Mouse (Mus musculus) MEL (cell line): Measurements from ENCODE around the gene Slco2a1. TPM values are rescaled to one million over a fixed set of nuclear protein-coding genes. Genes with fewer than 3 reads are reported as not detected.

Experiments used
- DNase-seq: peaks from one replicate; pipeline ENCODE4 v3.0.0; 2011; ENCODE audit warnings: low read depth, low spot score
- H3K27ac ChIP-seq: 2 replicates; pipeline ENCODE4 v1.5.1; 2012; ENCODE audit warnings: low read depth, mild to moderate bottlenecking, control low read depth, low read length, moderate library complexity; ENCODE audit not compliant: control insufficient read depth
- H3K27me3 ChIP-seq, 2 experiments: fragments of 150-350 bp in 1 of 2; sonication (generic) in 1 of 2; 2 replicates each; pipeline ENCODE4 v1.6.1; 2012; ENCODE audit warnings: low read length in 2 of 2, mild to moderate bottlenecking in 2 of 2, improper control_type of control experiment in 1 of 2, moderate library complexity in 1 of 2; ENCODE audit not compliant: insufficient read depth in 2 of 2, control insufficient read depth in 1 of 2
- H3K36me3 ChIP-seq, 2 experiments: 2 replicates each; pipeline ENCODE4 v1.6.1; 2012 to 2014; ENCODE audit warnings: low read length in 2 of 2, improper control_type of control experiment in 1 of 2, inconsistent platforms in 1 of 2, mild to moderate bottlenecking in 1 of 2; ENCODE audit not compliant: insufficient read depth in 2 of 2, control insufficient read depth in 1 of 2
- H3K4me1 ChIP-seq, 2 experiments: fragments of 150-350 bp in 1 of 2; sonication (generic) in 1 of 2; 2 replicates each; pipeline ENCODE4 v1.6.1; 2012; ENCODE audit warnings: low read length in 2 of 2, improper control_type of control experiment in 1 of 2, mild to moderate bottlenecking in 1 of 2; ENCODE audit not compliant: insufficient read depth in 2 of 2, control insufficient read depth in 1 of 2
- H3K4me3 ChIP-seq, 2 experiments: fragments of 150-350 bp in 1 of 2; sonication (generic) in 1 of 2; 2 replicates each; pipeline ENCODE4 v1.5.1; 2012; ENCODE audit warnings: low read depth in 2 of 2, low read length in 2 of 2, mild to moderate bottlenecking in 2 of 2, moderate library complexity in 2 of 2, control low read depth in 1 of 2, improper control_type of control experiment in 1 of 2; ENCODE audit not compliant: control insufficient read depth in 1 of 2, insufficient read depth in 1 of 2
- H3K79me2 ChIP-seq: 2 replicates; pipeline ENCODE4 v1.6.1; 2012; ENCODE audit warnings: mild to moderate bottlenecking, low read length, moderate library complexity; ENCODE audit not compliant: control insufficient read depth, poor library complexity, insufficient read depth
- H3K9ac ChIP-seq: 2 replicates; pipeline ENCODE4 v1.6.1; 2012; ENCODE audit warnings: low read depth, mild to moderate bottlenecking, control low read depth, low read length, moderate library complexity; ENCODE audit not compliant: control insufficient read depth, poor library complexity, severe bottlenecking
- H3K9me3 ChIP-seq: fragments of 150-350 bp; sonication (generic); replicated peaks from 2 replicates; pipeline ENCODE4 v1.6.1; 2012; ENCODE audit warnings: mild to moderate bottlenecking, low read length, improper control_type of control experiment, moderate library complexity; ENCODE audit not compliant: insufficient read depth
- BHLHE40 ChIP-seq: IDR thresholded peaks from 2 replicates; pipeline ENCODE4 v1.6.1; 2012; ENCODE audit warnings: low read depth, mild to moderate bottlenecking, inconsistent platforms, low read length, improper control_type of control experiment, borderline replicate concordance
- CHD2 ChIP-seq: IDR thresholded peaks from 2 replicates; pipeline ENCODE4 v1.6.1; 2011; ENCODE audit warnings: low read length, improper control_type of control experiment
- CTCF ChIP-seq, 3 experiments: IDR thresholded peaks in 2 of 3; conservative IDR thresholded peaks in 1 of 3; 2 replicates each; pipeline ENCODE4 v1.5.1; 2011 to 2012; ENCODE audit warnings: low read length in 3 of 3, low read depth in 2 of 3, mild to moderate bottlenecking in 2 of 3, improper control_type of control experiment in 1 of 3, inconsistent platforms in 1 of 3, mixed read lengths in 1 of 3, moderate library complexity in 1 of 3; ENCODE audit not compliant: control insufficient read depth in 1 of 3, insufficient read depth in 1 of 3, poor library complexity in 1 of 3, severe bottlenecking in 1 of 3
- ETS1 ChIP-seq: IDR thresholded peaks from 2 replicates; pipeline ENCODE4 v1.6.1; 2012; ENCODE audit warnings: low read depth, mild to moderate bottlenecking, inconsistent platforms, low read length, improper control_type of control experiment, moderate library complexity
- GABPA ChIP-seq: IDR thresholded peaks from 2 replicates; pipeline ENCODE4 v1.6.1; 2012; ENCODE audit warnings: low read depth, mild to moderate bottlenecking, inconsistent platforms, low read length, improper control_type of control experiment, moderate library complexity
- MAFK ChIP-seq: IDR thresholded peaks from 2 replicates; pipeline ENCODE4 v1.6.1; 2011; ENCODE audit warnings: low read depth, mild to moderate bottlenecking, low read length, improper control_type of control experiment, borderline replicate concordance
- MAX ChIP-seq: IDR thresholded peaks from 2 replicates; pipeline ENCODE4 v1.6.1; 2011; ENCODE audit warnings: low read length, improper control_type of control experiment
- MXI1 ChIP-seq: IDR thresholded peaks from 2 replicates; pipeline ENCODE4 v1.6.1; 2011; ENCODE audit warnings: mild to moderate bottlenecking, low read depth, low read length, improper control_type of control experiment
- MYB ChIP-seq: IDR thresholded peaks from 2 replicates; pipeline ENCODE4 v1.6.1; 2011; ENCODE audit warnings: mild to moderate bottlenecking, low read depth, low read length, improper control_type of control experiment
- MYC ChIP-seq: IDR thresholded peaks from 2 replicates; pipeline ENCODE4 v1.6.1; 2011; ENCODE audit warnings: low read depth, mild to moderate bottlenecking, low read length, improper control_type of control experiment, moderate library complexity
- POLR2A ChIP-seq, 2 experiments: IDR thresholded peaks; 2 replicates each; pipeline ENCODE4 v1.6.1; 2011 to 2012; ENCODE audit warnings: low read length in 2 of 2, mild to moderate bottlenecking in 2 of 2, control low read depth in 1 of 2, improper control_type of control experiment in 1 of 2, low read depth in 1 of 2, moderate library complexity in 1 of 2; ENCODE audit not compliant: control insufficient read depth in 1 of 2, insufficient read depth in 1 of 2, poor library complexity in 1 of 2
- RAD21 ChIP-seq: IDR thresholded peaks from 2 replicates; pipeline ENCODE4 v1.6.1; 2011; ENCODE audit warnings: mild to moderate bottlenecking, low read depth, low read length, improper control_type of control experiment
- USF1 ChIP-seq: IDR thresholded peaks from 2 replicates; pipeline ENCODE4 v1.6.1; 2014; ENCODE audit warnings: low read depth, mild to moderate bottlenecking, inconsistent platforms, low read length, improper control_type of control experiment, moderate library complexity
- ZMIZ1 ChIP-seq: IDR thresholded peaks from 2 replicates; pipeline ENCODE4 v1.6.1; 2012; ENCODE audit warnings: low read depth, mild to moderate bottlenecking, inconsistent platforms, low read length, improper control_type of control experiment, moderate library complexity
- ZNF384 ChIP-seq: IDR thresholded peaks from 2 replicates; pipeline ENCODE4 v1.6.1; 2012; ENCODE audit warnings: low read depth, mild to moderate bottlenecking, inconsistent platforms, low read length, improper control_type of control experiment
- polyA plus RNA-seq, 2 experiments: library from polyadenylated mRNA; stranded (reverse) in 1 of 2; unstranded in 1 of 2; fragments of >175 nt in 1 of 2; fragments of >200 nt in 1 of 2; gene quantifications; 2 replicates each; pipeline versions ENCODE4 v1.2.1 to v1.2.4; 2012; ENCODE audit warnings: low replicate concordance in 2 of 2, low read depth in 1 of 2; ENCODE audit not compliant: insufficient read length in 2 of 2, insufficient read depth in 1 of 2, missing spikeins in 1 of 2
- total RNA-seq: library from RNA; depleted of rRNA; stranded (reverse); fragments of 300-350 nt; gene quantifications from 2 replicates; pipeline ENCODE4 v1.2.3, GENCODE M21; 2012

The Slco2a1 gene
- total and polyA plus RNA-seq, 3 experiments: 0.01 TPM; not detected in 2

DNA sequence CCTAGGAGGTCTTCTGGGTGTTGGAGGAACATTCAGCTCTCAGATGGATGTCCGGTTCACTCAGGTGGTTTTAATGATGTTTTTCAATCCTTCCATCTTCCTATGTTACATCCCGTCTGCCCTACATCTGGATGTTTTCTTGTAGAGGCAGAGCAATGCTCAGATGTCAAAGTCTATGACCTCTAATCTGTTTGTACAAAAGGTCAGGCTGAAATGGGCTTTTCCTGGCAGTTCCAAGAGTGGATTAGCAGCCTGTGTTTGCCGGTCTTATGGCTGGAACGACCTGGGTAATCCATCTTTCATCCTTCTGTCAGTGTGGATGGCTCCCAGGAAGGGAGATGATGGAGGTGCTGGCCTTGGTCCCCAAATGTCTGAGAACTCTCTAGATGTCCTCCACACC is 2.6 kb upstream of the Slco2a1 start:
- H3K36me3 ChIP-seq: no peaks in the 10 kb centered on the region
- no peak overlapping the region for H3K4me3 ChIP-seq
- TF ChIP-seq GABPA: no peak
- no peak for TF ChIP-seq CHD2
- no peak for TF ChIP-seq POLR2A (IDR thresholded peaks at IDR 0.05; ENCODE audit: control insufficient read depth in 1 of 2, insufficient read depth in 1 of 2, low read depth in 1 of 2, low read length in 2 of 2, poor library complexity in 1 of 2)
- no peak for TF ChIP-seq ZNF384
- TF ChIP-seq MYB: no peak
- TF ChIP-seq, all 39 proteins: peak for 0
- Histone ChIP-seq H3K79me2 (no peaks in the 10 kb centered on the region), H3K27ac (no peak overlapping the region), H3K4me1 (no peaks in the 10 kb centered on the region), H3K9ac (no peak overlapping the region), H3K9me3 (no peaks in the 10 kb centered on the region), H3K27me3 (no peaks in the 10 kb centered on the region)
- DNase-seq: no peak

DNA sequence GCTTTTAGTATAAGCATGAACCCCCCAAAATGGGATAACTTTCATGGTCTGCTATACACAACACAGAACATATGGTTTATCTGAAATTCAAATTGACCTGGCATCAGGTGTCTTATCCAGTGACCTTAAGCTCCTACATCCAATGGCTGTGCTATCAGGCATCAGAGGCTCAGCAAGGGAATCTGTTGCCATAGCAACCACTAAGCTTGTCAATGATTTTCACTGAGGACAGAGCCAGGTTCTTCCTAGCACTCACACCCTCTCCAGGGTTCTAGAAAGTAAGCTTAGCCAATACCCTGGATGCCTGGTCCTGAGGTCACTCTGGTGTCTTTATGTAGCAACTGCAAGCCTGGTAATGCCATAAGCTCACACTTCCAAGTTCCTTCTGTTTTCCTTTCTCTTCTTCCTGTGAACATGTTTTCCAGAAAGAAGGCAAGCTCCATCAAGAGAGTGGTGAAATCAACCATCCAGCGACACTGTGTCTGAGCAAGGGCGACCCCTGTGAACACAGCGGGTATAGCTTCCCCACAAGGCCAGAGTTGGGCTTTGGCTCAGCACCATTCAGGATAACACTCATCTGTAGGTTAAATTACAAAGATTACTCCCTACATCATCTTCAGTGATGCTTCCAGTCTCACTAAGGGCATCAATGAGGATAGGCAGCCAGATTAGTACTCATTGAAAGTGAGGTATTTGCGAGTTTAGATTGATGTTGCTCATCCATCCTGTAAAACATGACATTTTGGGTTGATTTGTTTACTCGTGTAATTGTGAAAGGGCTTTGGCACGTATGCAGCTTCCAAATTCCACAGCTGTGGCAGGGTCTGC is 2.0 kb downstream of the Slco2a1 start:
- H3K4me1 ChIP-seq: no peaks in the 10 kb centered on the region
- no peak overlapping the region for H3K9ac ChIP-seq
- no peak for DNase-seq
- no peak overlapping the region for H3K4me3 ChIP-seq
- no peaks in the 10 kb centered on the region for H3K36me3 ChIP-seq
- no peaks in the 10 kb centered on the region for H3K27me3 ChIP-seq
- no peaks in the 10 kb centered on the region for H3K79me2 ChIP-seq
- H3K27ac ChIP-seq: no peak overlapping the region
- TF ChIP-seq BHLHE40: no peak
- no peaks in the 10 kb centered on the region for H3K9me3 ChIP-seq

DNA sequence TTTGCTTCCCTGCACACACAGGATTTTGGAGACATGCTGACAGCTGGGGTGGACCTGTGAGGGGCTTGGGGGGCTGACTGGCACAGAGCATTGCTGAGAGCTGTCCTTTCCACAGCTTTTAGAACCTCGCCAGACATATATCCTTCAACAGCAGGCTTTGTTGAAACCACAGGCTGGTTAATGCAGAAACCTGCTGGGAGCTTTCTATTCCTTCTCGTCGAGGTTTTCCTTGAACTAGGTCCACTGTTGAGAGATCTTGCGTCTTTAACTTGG is 2.6 kb downstream of the Slco2a1 start:
- no peak for DNase-seq
- H3K9me3 ChIP-seq: no peaks in the 10 kb centered on the region
- H3K36me3 ChIP-seq: no peaks in the 10 kb centered on the region
- H3K9ac ChIP-seq: no peak overlapping the region
- TF ChIP-seq ZNF384: no peak
- TF ChIP-seq ETS1: no peak
- no peak for TF ChIP-seq CTCF (IDR thresholded peaks at IDR 0.05 in 2 of 3, conservative IDR thresholded peaks at IDR 0.05 in 1 of 3; ENCODE audit: control insufficient read depth in 1 of 3, insufficient read depth in 1 of 3, low read depth in 2 of 3, low read length in 3 of 3, poor library complexity in 1 of 3, severe bottlenecking in 1 of 3)
- no peak for TF ChIP-seq MAFK
- TF ChIP-seq ZMIZ1: no peak
- no peak for TF ChIP-seq MXI1
- TF ChIP-seq USF1: no peak
- no peak for TF ChIP-seq MYC
- no peak for TF ChIP-seq RAD21
- TF ChIP-seq MAX: no peak
- TF ChIP-seq, all 39 proteins: peak for 0
- H3K4me1 ChIP-seq: no peaks in the 10 kb centered on the region
- no peaks in the 10 kb centered on the region for H3K79me2 ChIP-seq
- no peaks in the 10 kb centered on the region for H3K27me3 ChIP-seq
- H3K27ac ChIP-seq: no peak overlapping the region
- no peak overlapping the region for H3K4me3 ChIP-seq
